Mouse (Mus musculus) liver, adult 2 months (tissue): ENCODE data around the gene Abcg5.

Experiments
- CTCF ChIP-seq: fragments of 200-500 bp; IDR thresholded peaks from 2 replicates; pipeline ENCODE4 v1.5.1; 2011; ENCODE audit warnings: low read depth, low read length, control low read depth
- POLR2A ChIP-seq: fragments of 200-500 bp; IDR thresholded peaks from 2 replicates; pipeline ENCODE4 v1.6.1; 2011; ENCODE audit warnings: low read length, control low read depth; ENCODE audit not compliant: insufficient read depth; ENCODE audit errors: extremely low read depth

- TF ChIP-seq CTCF: no peak
- TF ChIP-seq POLR2A: no peak
These were observed 55.1 kb downstream of the Abcg5 start for GRCm38 (mm10) chr17:84627721-84628120.
